Mouse (Mus musculus) erythroblast, embryonic 14.5 days (primary cell): ENCODE measurements at regions not wholly inside any gene's neighbourhood (a gene's known extent, or its start where the extent isn't known, plus 50 kb on each side); places are given as distances from the start of the nearest gene placed in this dataset.
"Not testable (repeated sequence)": the region's sequence is repeated elsewhere in the genome, so short reads cannot be mapped to it uniquely, and the experiment has no call there.

Experiments
- H3K27me3 ChIP-seq: 2 replicates; pipeline ENCODE4 v1.6.1; 2012; ENCODE audit warnings: inconsistent platforms; ENCODE audit not compliant: control insufficient read depth
- H3K36me3 ChIP-seq: 2 replicates; pipeline ENCODE4 v1.6.1; 2012; ENCODE audit warnings: mild to moderate bottlenecking, inconsistent platforms; ENCODE audit not compliant: control insufficient read depth
- H3K4me1 ChIP-seq: 2 replicates; pipeline ENCODE4 v1.6.1; 2012; ENCODE audit warnings: inconsistent platforms; ENCODE audit not compliant: control insufficient read depth
- H3K4me3 ChIP-seq: replicated peaks from 2 replicates; pipeline ENCODE3; 2012; ENCODE audit warnings: moderate library complexity, mild to moderate bottlenecking, inconsistent platforms
- H3K9me3 ChIP-seq: 2 replicates; pipeline ENCODE4 v1.6.1; 2012; ENCODE audit warnings: low read length, inconsistent platforms, mixed read lengths; ENCODE audit not compliant: control insufficient read depth
- GATA1 ChIP-seq: IDR thresholded peaks from 2 replicates; pipeline ENCODE4 v1.6.1; 2012; ENCODE audit warnings: low read length, inconsistent platforms, mixed read lengths
- TAL1 ChIP-seq: IDR thresholded peaks from 3 replicates; pipeline ENCODE4 v1.6.1; 2012; ENCODE audit warnings: low read length, inconsistent platforms, mixed read lengths

DNA sequence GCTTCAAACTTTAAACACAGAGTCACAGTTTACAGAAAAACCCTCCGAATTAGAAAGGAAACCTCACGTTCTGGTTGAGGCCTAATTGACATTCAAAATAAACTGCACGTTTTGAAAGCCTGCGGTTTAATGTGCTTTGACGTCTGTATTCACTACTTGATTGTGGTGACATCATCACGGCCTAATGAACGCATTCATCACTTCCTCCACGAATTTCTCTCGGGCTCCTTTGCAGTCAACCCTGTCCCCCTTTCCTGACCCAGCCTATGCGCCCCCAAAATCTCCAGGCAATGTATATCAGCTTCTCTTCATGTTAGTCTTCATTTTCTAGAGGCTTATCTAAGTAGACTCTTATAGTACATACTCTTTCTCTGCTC, 71.6 kb upstream of the Slc1a3 start:
- Histone ChIP-seq H3K4me3 (no peak overlapping the region), H3K27me3 (no peaks in the 10 kb centered on the region), H3K4me1 (no peaks in the 10 kb centered on the region), H3K9me3 (peaks cover 5% of the 10 kb centered on the region; the same call in 1 of the 2 replicates), H3K36me3 (no peaks in the 10 kb centered on the region)
- TF ChIP-seq GATA1: no peak
- no peak for TF ChIP-seq TAL1

- TF ChIP-seq TAL1 (no peak), GATA1 (no peak)
- Histone ChIP-seq H3K36me3 (no peaks in the 10 kb centered on the region), H3K4me1 (no peaks in the 10 kb centered on the region), H3K4me3 (no peak overlapping the region), H3K27me3 (no peaks in the 10 kb centered on the region), H3K9me3 (peaks cover 5% of the 10 kb centered on the region; the same call in 1 of the 2 replicates)
These were observed 70.9 kb upstream of the Slc1a3 start for GRCm38 (mm10) chr15:8781159-8782130.

- H3K4me3 ChIP-seq: no peak overlapping the region
These were observed 69.9 kb upstream of the Slc1a3 start for GRCm38 (mm10) chr15:8780371-8780866.

GRCm38 (mm10) chr15:8767624-8768571, 57.3 kb upstream of the Slc1a3 start:
- no peaks in the 10 kb centered on the region for H3K36me3 ChIP-seq
- H3K9me3 ChIP-seq: no peaks in the 10 kb centered on the region
- TF ChIP-seq TAL1 (no peak), GATA1 (no peak)
- H3K4me1 ChIP-seq: peaks cover 56% of the 10 kb centered on the region
- no peak overlapping the region for H3K4me3 ChIP-seq
- H3K27me3 ChIP-seq: no peaks in the 10 kb centered on the region

More at GRCm38 (mm10) chr15:8780371-8780866, 69.9 kb upstream of the Slc1a3 start:
- Histone ChIP-seq H3K27me3 (no peaks in the 10 kb centered on the region), H3K4me1 (no peaks in the 10 kb centered on the region), H3K36me3 (no peaks in the 10 kb centered on the region), H3K9me3 (peaks cover 5% of the 10 kb centered on the region; the same call in 1 of the 2 replicates)
- TF ChIP-seq TAL1 (no peak), GATA1 (no peak)

GRCm38 (mm10) chr15:8766208-8766607, 55.6 kb upstream of the Slc1a3 start:
- H3K4me1 ChIP-seq: peaks cover 72% of the 10 kb centered on the region
- not testable (repeated sequence) for H3K4me3 ChIP-seq, H3K36me3 ChIP-seq, H3K9me3 ChIP-seq, H3K27me3 ChIP-seq

- H3K4me3 ChIP-seq: peak overlapping the region; percentile 44
- 0 out of 2 replicates have a peak, but pooled peaks have one; percentile 23 for TF ChIP-seq GATA1
- TF ChIP-seq TAL1: peak; percentile 52
- H3K36me3 ChIP-seq: no peaks in the 10 kb centered on the region
- no peaks in the 10 kb centered on the region for H3K9me3 ChIP-seq
- peaks cover 74% of the 10 kb centered on the region for H3K4me1 ChIP-seq
- no peaks in the 10 kb centered on the region for H3K27me3 ChIP-seq
These were observed 51.2 kb upstream of the Slc1a3 start for GRCm38 (mm10) chr15:8761741-8762271.

DNA sequence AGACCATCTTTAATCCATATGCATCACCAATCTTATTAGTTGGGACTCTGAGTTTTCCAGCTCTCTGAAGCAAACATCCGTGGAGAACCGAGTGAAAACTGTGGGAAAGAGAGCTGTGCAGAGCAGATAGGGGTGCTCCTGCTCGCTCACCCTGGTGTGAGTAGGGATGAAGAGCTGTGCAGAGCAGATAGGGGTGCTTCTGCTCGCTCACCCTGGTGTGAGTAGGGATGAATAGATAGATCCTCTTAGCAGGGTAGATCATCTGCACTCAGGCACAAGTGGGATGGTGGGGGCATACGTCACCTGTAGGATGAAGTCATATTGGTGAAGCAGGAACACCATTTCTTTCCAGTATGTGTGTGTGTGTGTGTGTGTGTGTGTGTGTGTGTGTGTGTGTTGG, 50.6 kb upstream of the Slc1a3 start:
- H3K27me3 ChIP-seq: no peaks in the 10 kb centered on the region
- TF ChIP-seq TAL1 (peak; percentile 81), GATA1 (peak; percentile 71)
- H3K36me3 ChIP-seq: no peaks in the 10 kb centered on the region
- H3K9me3 ChIP-seq: no peaks in the 10 kb centered on the region
- H3K4me1 ChIP-seq: peaks cover 68% of the 10 kb centered on the region
- H3K4me3 ChIP-seq: peak overlapping the region; percentile 44
